Mouse (Mus musculus): ENCODE data around the gene Anp32a.

DNA sequence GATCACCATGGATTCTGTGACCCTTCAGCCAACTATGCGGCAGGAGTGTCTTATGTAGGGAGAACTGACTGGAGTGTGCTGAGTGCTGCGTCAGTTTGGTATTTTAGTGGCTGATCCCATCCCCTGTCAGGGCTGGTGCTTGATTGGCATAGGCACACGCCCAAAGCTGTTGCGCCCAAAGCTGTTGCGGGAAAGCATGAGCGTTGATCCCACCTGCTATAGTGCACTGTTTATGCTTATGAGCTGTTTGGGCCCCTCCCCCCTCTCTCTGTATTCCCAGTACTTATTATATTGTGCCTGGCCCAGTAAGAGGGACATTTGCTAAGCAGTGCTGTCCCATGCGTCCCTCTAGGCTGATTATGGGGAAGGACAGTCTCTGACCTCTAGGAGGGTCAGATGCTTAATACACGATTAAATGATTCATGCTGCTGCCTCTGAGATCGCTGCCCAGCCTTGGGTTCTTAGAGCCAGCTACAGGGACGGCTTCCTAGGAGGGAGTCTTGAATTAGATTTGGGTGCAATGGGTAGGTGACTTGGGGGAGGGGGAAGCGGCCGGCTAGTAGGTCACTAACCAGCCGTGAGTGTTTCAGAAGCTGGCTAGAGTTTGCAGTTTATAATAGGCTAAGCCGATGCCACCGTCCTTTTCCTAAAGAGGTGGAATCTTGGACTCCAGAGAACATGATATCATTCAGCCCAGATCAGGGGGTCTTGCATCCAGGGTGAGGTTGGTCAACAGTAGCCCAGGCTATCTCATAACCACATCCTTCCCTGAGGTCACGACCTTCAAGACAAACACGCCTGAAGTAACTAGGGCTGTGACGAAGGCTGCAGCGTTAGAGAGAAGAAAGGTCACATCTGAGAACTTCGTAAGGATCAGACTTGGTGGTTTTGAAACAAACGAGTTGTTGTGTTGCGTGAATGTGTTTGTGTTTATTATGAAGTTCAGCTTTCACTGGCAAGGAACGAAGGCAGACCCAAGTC lies 25.7 kb downstream of the Anp32a start:
- TF ChIP-seq CTCF (IDR thresholded peaks at IDR 0.05; ENCODE audit: low read depth, low read length) (no peak), POLR2A (IDR thresholded peaks at IDR 0.05; ENCODE audit: extremely low read depth, insufficient read depth, low read length) (no peak)

Data from liver, adult 2 months (tissue).